Mouse (Mus musculus): ENCODE measurements around the gene Bri3.

Gene Bri3

GRCm38 (mm10) chr5:144263082-144263481, 18.8 kb downstream of the Bri3 start:
- DNase-seq (ENCODE audit: low spot score) = no peak

- DNase-seq (ENCODE audit: low spot score) = no peak
Observed at GRCm38 (mm10) chr5:144263496-144263895, 19.3 kb downstream of the Bri3 start.

GRCm38 (mm10) chr5:144267535-144268241, 23.5 kb downstream of the Bri3 start:
- DNase-seq (ENCODE audit: low spot score) = peak; percentile 93

- no peak for DNase-seq (ENCODE audit: low spot score)
Observed at GRCm38 (mm10) chr5:144269926-144270325, 25.7 kb downstream of the Bri3 start.

GRCm38 (mm10) chr5:144270420-144270819, 26.2 kb downstream of the Bri3 start:
- no peak for DNase-seq (ENCODE audit: low spot score)

GRCm38 (mm10) chr5:144271118-144271517, 26.9 kb downstream of the Bri3 start:
- DNase-seq (ENCODE audit: low spot score) = no peak

- DNase-seq (ENCODE audit: low spot score) = no peak
Observed at GRCm38 (mm10) chr5:144271772-144272171, 27.5 kb downstream of the Bri3 start.

GRCm38 (mm10) chr5:144274904-144275303, 30.7 kb downstream of the Bri3 start:
- no peak for DNase-seq (ENCODE audit: low spot score)

- DNase-seq (ENCODE audit: low spot score) = no peak
Observed at GRCm38 (mm10) chr5:144276898-144277630, 32.8 kb downstream of the Bri3 start.

- no peak for DNase-seq (ENCODE audit: low spot score)
Observed at GRCm38 (mm10) chr5:144278374-144278960, 34.2 kb downstream of the Bri3 start.

- DNase-seq (ENCODE audit: low spot score) = no peak
Observed at GRCm38 (mm10) chr5:144279081-144279541, 34.9 kb downstream of the Bri3 start.

- DNase-seq (ENCODE audit: low spot score) = no peak
Observed at GRCm38 (mm10) chr5:144279926-144280325, 35.7 kb downstream of the Bri3 start.

- DNase-seq (ENCODE audit: low spot score) = no peak
Observed at GRCm38 (mm10) chr5:144282470-144283260, 38.4 kb downstream of the Bri3 start.

GRCm38 (mm10) chr5:144283551-144284031, 39.4 kb downstream of the Bri3 start:
- peak; percentile 61 for DNase-seq (ENCODE audit: low spot score)

GRCm38 (mm10) chr5:144284599-144284998, 40.4 kb downstream of the Bri3 start:
- no peak for DNase-seq (ENCODE audit: low spot score)

GRCm38 (mm10) chr5:144286591-144287266, 42.5 kb downstream of the Bri3 start:
- no peak for DNase-seq (ENCODE audit: low spot score)

GRCm38 (mm10) chr5:144287267-144287820, 43.1 kb downstream of the Bri3 start:
- no peak for DNase-seq (ENCODE audit: low spot score)

- no peak for DNase-seq (ENCODE audit: low spot score)
Observed at GRCm38 (mm10) chr5:144288391-144288790, 44.2 kb downstream of the Bri3 start.

GRCm38 (mm10) chr5:144289769-144290440, 45.7 kb downstream of the Bri3 start:
- DNase-seq (ENCODE audit: low spot score) = no peak

GRCm38 (mm10) chr5:144294908-144295307, 50.7 kb downstream of the Bri3 start:
- no peak for DNase-seq (ENCODE audit: low spot score)

- DNase-seq (ENCODE audit: low spot score) = no peak
Observed at GRCm38 (mm10) chr5:144295357-144295756, 51.1 kb downstream of the Bri3 start.

All from adipocyte (in vitro differentiated cells).